Mouse (Mus musculus): ENCODE results near the gene Stk32c.
A peak's percentile ranks its signal among the peaks of the same experiment; 100 is the strongest.

Gene Stk32c

GRCm38 (mm10) chr7:139228447-139229171 lies 15.5 kb upstream of the Stk32c start:
- DNase-seq (ENCODE audit: low read depth, low spot score) = no peak

- DNase-seq (ENCODE audit: low read depth, low spot score) = no peak
Observed at GRCm38 (mm10) chr7:139226416-139226815, 13.3 kb upstream of the Stk32c start.

GRCm38 (mm10) chr7:139224725-139225124 lies 11.6 kb upstream of the Stk32c start:
- no peak for DNase-seq (ENCODE audit: low read depth, low spot score)

- DNase-seq (ENCODE audit: low read depth, low spot score) = no peak
Observed at GRCm38 (mm10) chr7:139224070-139224469, 11.0 kb upstream of the Stk32c start.

GRCm38 (mm10) chr7:139222341-139222740 lies 9.2 kb upstream of the Stk32c start:
- no peak for DNase-seq (ENCODE audit: low read depth, low spot score)

- DNase-seq (ENCODE audit: low read depth, low spot score) = no peak
Observed at GRCm38 (mm10) chr7:139221856-139222255, 8.7 kb upstream of the Stk32c start.

- peak; percentile 61 for DNase-seq (ENCODE audit: low read depth, low spot score)
Observed at GRCm38 (mm10) chr7:139221072-139221471, 8.0 kb upstream of the Stk32c start.

GRCm38 (mm10) chr7:139220303-139220702 lies 7.2 kb upstream of the Stk32c start:
- DNase-seq (ENCODE audit: low read depth, low spot score) = no peak

GRCm38 (mm10) chr7:139219486-139219885 lies 6.4 kb upstream of the Stk32c start:
- DNase-seq (ENCODE audit: low read depth, low spot score) = no peak

GRCm38 (mm10) chr7:139218641-139219415 lies 5.7 kb upstream of the Stk32c start:
- no peak for DNase-seq (ENCODE audit: low read depth, low spot score)

- DNase-seq (ENCODE audit: low read depth, low spot score) = no peak
Observed at GRCm38 (mm10) chr7:139217046-139217445, 3.9 kb upstream of the Stk32c start.

- no peak for DNase-seq (ENCODE audit: low read depth, low spot score)
Observed at GRCm38 (mm10) chr7:139216464-139216863, 3.4 kb upstream of the Stk32c start.

- DNase-seq (ENCODE audit: low read depth, low spot score) = no peak
Observed at GRCm38 (mm10) chr7:139215946-139216345, 2.8 kb upstream of the Stk32c start.

GRCm38 (mm10) chr7:139215516-139215915 lies 2.4 kb upstream of the Stk32c start:
- DNase-seq (ENCODE audit: low read depth, low spot score) = no peak

GRCm38 (mm10) chr7:139214596-139215340 lies 1.7 kb upstream of the Stk32c start:
- DNase-seq (ENCODE audit: low read depth, low spot score) = no peak

- DNase-seq (ENCODE audit: low read depth, low spot score) = no peak
Observed at GRCm38 (mm10) chr7:139214160-139214559, 1.1 kb upstream of the Stk32c start.

GRCm38 (mm10) chr7:139213751-139214150 lies 644 bp upstream of the Stk32c start:
- no peak for DNase-seq (ENCODE audit: low read depth, low spot score)

GRCm38 (mm10) chr7:139211761-139212160 lies 1.3 kb downstream of the Stk32c start:
- DNase-seq (ENCODE audit: low read depth, low spot score) = no peak

GRCm38 (mm10) chr7:139208773-139209095 lies 4.4 kb downstream of the Stk32c start:
- no peak for DNase-seq (ENCODE audit: low read depth, low spot score)

GRCm38 (mm10) chr7:139208023-139208772 lies 4.9 kb downstream of the Stk32c start:
- DNase-seq (ENCODE audit: low read depth, low spot score) = no peak

- DNase-seq (ENCODE audit: low read depth, low spot score) = no peak
Observed at GRCm38 (mm10) chr7:139201209-139201608, 11.9 kb downstream of the Stk32c start.

GRCm38 (mm10) chr7:139200108-139200507 lies 13.0 kb downstream of the Stk32c start:
- DNase-seq (ENCODE audit: low read depth, low spot score) = no peak

All from telencephalon, adult 2 months (tissue).